Mouse (Mus musculus) olfactory bulb, adult 2 months (tissue): ENCODE data around the gene Lpo.

Experiments
- CTCF ChIP-seq: fragments of 200-500 bp; IDR thresholded peaks from 2 replicates; pipeline ENCODE4 v1.5.1; 2012; ENCODE audit warnings: low read depth, mild to moderate bottlenecking, low read length, moderate library complexity; ENCODE audit not compliant: insufficient read depth
- POLR2A ChIP-seq: fragments of 200-500 bp; IDR thresholded peaks from 2 replicates; pipeline ENCODE4 v1.6.1; 2012; ENCODE audit warnings: mild to moderate bottlenecking, low read depth, low read length, moderate library complexity; ENCODE audit not compliant: insufficient read depth

- peak; percentile 57 for TF ChIP-seq CTCF
- no peak for TF ChIP-seq POLR2A
These were observed 57.1 kb downstream of the Lpo start for GRCm38 (mm10) chr11:87770989-87771388.
